Mouse (Mus musculus) brown adipose tissue, adult 24 weeks (tissue): ENCODE results near the gene Nifk. TPM values are rescaled to one million over a fixed set of nuclear protein-coding genes. Genes with fewer than 3 reads are reported as not detected.
A peak's percentile ranks its signal among the peaks of the same experiment; 100 is the strongest.

Experiments used
- H3K27ac ChIP-seq: fragments of 200-500 bp; replicated peaks from 2 replicates; pipeline ENCODE4 v1.5.1; 2012; ENCODE audit warnings: low read depth, mild to moderate bottlenecking, low read length
- H3K4me1 ChIP-seq: fragments of 200-500 bp; 2 replicates; pipeline ENCODE4 v1.6.1; 2012; ENCODE audit warnings: low read length, mixed read lengths; ENCODE audit not compliant: control insufficient read depth, insufficient read depth, insufficient read length
- H3K4me3 ChIP-seq: fragments of 200-500 bp; 2 replicates; pipeline ENCODE4 v1.5.1; 2012; ENCODE audit warnings: low read depth, mild to moderate bottlenecking, low read length, moderate library complexity; ENCODE audit not compliant: insufficient read depth
- polyA plus RNA-seq: library from polyadenylated mRNA; stranded (reverse); fragments of >200 nt; gene quantifications from 2 replicates; pipeline ENCODE4 v1.2.4, GENCODE M21; 2012; ENCODE audit not compliant: missing spikeins, insufficient read depth, insufficient read length

Nifk gene
- polyA plus RNA-seq = 18.9 and 23.5 TPM in 2 replicates

DNA sequence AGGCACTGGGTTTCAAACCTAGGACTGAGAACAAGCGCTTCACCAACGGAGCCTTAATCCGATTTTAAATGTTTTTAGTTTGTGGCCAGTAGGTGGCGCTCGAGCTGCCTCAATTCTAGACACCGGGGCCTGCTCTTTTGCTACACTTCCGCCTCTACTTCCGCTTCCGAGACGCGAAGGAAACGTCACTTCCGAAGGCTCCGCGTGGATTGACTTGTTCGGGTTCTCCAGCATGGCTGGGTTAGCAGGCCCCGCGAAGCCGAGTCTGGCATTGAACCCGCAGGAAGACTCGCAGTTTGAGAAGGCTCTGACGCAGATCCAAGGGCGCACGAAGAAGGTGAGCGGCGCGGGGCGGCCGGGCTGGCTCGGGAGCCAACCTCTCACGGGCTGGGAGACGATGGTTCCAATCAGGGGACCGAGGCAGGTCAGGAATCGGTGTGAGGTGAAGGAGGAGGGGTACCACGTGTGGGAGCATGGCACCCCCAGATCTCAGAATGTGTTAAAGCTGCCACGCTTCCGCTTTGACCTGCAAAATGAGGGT lies at the start of gene Nifk:
Nifk (plus strand) TSS at position 179 of the 541 bp plus-strand sequence.
- Histone ChIP-seq H3K4me1 (peaks cover 4% of the 10 kb centered on the region; the same call in 1 of the 2 replicates), H3K4me3 (peak within 1 kb of the TSS; percentile 76), H3K27ac (0 out of 2 replicates have a peak within 1 kb of the TSS, but pooled peaks have one; percentile 15)

DNA sequence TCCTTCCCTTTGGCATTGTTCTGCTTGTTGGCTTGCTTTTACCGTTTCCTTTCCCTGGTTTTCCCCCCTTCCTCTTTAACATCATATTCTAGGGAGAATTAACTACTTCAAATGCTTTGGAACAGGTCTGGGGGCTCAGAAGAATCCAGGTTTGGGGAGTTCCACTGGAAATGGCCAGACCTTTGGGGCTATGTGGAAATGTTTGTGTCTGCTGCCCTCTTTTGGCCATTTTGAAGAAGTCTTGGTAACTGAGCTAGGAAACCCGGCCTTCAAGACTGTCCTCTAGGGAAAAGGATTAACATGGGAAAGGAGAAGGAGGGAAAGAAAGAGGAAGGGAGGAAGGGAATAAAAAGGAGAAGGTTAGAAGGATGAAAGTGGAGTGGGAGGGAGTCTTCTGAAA lies 46.5 kb upstream of the Nifk start:
- no peak overlapping the region for H3K27ac ChIP-seq
- H3K4me1 ChIP-seq = no peaks in the 10 kb centered on the region
- H3K4me3 ChIP-seq = no peak overlapping the region

DNA sequence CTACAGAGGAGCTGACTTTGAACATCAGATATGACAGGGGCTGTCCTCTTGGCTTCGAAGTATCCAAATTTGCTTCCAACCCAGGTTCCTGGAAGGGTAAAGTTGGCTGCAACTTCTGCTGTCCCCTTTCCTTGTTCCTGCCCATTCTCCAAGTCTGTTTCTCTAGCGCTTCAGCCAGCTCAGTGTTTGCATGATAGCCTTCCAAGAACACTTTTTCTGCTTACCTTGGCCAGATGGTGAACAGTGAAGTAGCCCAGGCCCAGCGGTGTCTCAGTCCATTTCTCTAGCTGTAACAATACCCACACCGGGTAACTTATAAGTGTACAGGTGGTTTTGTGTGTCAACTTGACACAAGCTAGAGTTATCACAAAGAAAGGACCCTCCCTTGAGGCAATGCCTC lies 29.3 kb upstream of the Nifk start:
- Histone ChIP-seq H3K27ac (no peak overlapping the region), H3K4me3 (no peak overlapping the region), H3K4me1 (no peaks in the 10 kb centered on the region)

DNA sequence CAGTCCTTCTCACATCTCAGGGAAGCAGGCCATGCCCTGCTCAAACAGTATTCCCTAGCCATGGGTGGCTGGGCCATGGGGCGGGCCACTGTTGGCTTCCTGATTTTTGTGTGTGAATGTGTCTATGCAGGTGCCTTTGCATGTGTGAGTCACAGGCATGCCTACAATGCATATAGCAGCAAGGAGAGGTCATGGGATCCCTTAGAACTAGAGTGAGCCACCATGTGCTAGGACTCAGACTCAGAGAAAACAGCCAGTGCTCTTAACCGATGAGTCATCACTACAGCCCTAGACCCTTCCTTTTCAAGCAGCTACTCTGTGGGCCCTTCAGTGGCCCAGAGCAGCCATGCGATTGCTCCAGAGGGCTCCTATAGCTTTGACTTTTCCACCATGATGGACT lies 27.4 kb upstream of the Nifk start:
- no peaks in the 10 kb centered on the region for H3K4me1 ChIP-seq
- H3K4me3 ChIP-seq = no peak overlapping the region
- H3K27ac ChIP-seq = no peak overlapping the region

DNA sequence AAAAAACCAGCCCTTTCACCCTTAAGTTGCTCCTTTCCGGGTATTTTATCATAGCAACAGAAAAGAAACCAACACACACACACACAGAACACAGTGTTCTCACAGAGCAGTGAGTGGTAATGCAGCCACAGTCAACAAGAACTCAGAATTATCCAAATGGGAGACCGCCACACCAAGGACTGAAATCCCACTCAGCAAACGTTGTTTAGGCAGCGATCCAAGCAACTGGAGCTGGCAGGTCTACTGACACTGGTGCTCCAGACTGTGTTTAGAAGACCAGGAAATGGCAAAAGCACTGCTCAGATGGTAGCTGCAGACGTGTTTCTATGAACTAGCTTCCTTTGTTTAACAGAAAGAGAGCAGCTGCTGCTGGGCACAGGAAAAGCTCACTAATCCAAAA lies 26.8 kb upstream of the Nifk start:
- H3K4me3 ChIP-seq = no peak overlapping the region
- no peaks in the 10 kb centered on the region for H3K4me1 ChIP-seq
- H3K27ac ChIP-seq = no peak overlapping the region

DNA sequence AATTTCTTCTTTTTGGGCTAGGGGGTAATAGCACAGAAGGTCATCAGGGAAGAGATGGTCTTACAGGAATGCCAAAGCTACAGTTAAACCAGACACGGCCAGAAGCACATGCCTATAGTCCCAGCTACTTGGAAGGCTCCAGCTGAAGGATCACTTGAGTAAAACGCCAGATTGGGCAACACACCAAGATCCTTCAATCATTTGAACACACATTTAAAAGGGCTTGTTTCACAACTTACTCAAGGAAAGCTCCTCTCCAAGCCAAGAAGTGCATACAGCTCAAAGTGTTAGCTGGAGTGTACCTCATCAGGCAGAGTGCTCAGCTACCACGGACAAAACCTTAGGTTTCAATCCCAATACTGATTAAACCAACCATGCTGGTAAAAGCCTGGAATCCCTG lies 25.0 kb upstream of the Nifk start:
- Histone ChIP-seq H3K4me3 (no peak overlapping the region), H3K4me1 (no peaks in the 10 kb centered on the region), H3K27ac (no peak overlapping the region)

DNA sequence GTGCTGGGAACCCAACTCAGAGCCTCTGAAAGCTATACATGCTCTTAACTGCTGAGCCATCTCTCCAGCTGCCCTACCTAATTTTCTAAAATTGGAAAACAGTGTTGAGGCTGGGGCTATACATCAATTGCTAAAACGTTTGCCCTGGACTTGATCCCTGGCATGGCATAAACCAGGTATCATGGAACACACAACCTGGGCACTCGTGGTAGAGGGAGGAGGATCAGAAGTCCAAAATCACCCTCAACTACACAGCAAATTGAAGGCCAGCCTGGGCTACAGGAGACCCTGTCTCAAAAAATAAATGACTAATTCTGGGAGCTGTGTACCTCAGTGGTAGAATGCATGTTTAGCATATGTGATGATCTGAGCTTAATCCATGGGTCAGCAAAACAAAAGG lies 23.9 kb upstream of the Nifk start:
- Histone ChIP-seq H3K4me1 (no peaks in the 10 kb centered on the region), H3K27ac (no peak overlapping the region), H3K4me3 (no peak overlapping the region)

DNA sequence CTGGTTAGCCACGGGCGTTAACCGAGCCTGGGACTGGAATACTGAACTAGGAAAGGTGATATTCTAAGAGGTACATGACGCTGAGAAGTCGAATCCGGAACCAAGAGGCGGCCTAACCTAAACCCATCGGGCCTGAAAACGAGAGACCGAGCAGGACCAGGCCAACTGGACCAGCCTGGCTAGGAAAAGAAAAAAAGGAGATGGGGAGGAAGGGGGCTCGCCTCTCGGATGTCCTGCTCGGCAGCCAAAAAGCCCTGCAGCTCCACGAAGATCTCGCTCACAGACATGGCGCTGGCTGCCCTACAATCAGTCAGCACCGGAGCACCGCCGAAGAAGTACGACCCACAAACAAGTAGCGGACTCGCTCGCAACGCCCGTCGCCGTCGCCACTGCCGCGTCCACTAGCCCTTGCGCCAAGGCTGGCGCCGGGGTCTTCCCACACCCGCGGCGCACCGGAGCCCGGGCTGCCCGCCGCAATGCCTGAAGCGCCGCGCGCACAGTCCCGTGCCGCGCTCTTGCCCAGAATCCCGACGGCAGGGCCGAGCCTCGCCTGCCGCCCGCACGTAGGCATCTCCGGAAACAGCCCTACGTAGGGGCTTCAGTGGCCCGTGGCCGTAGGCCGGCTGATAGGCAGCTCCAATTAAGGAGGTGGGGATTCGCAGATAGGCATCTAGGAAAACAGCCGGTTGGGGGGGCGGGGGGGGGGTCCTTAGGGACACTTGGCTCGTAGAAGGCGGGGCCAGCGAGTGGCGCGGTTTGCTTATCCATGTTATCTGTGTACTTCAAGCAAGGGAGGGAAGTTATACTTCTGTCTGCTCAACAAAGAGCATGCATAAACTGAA lies 10.6 kb upstream of the Nifk start:
- Histone ChIP-seq H3K4me3 (peak overlapping the region; percentile 94), H3K4me1 (no peaks in the 10 kb centered on the region), H3K27ac (peak overlapping the region; percentile 91)

DNA sequence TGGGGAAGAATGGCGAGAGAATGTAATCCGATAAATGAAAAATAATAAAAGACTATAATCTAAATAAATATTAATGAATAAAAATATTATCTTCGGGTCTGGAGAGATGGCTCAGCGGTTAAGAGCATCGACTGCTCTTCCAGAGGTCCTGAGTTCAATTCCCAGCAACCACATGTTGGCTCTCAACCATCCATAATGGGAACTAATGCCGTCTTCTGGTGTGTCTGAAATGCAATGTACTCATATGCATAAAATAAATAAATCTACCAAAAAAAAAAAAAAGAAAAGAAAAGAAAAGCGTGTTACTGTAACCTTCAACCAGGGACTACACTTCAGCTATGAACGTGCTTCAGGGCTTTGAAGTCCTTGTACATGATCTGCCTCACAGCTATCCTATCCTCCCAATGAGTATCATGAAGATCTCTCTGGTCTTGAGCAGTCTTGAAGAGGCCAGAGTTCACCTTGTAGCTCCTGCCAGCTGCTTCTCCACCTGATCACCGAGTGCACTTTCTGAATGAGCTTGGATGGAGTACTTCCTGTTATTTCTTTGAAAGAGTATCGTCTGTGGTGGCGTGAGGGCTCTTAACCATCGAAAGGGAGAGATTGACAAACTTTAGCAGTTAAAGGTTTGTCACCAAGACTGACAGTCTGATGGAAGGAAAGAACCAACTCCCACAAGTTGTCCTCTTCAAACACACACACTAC lies 9.9 kb upstream of the Nifk start, which contains the start of gene Tsn:
Tsn (minus strand) TSS at position 118 of the 705 bp plus-strand sequence.
- peak within 1 kb of the TSS; percentile 94 for H3K4me3 ChIP-seq
- H3K27ac ChIP-seq = peak within 1 kb of the TSS; percentile 91
- no peaks in the 10 kb centered on the region for H3K4me1 ChIP-seq

DNA sequence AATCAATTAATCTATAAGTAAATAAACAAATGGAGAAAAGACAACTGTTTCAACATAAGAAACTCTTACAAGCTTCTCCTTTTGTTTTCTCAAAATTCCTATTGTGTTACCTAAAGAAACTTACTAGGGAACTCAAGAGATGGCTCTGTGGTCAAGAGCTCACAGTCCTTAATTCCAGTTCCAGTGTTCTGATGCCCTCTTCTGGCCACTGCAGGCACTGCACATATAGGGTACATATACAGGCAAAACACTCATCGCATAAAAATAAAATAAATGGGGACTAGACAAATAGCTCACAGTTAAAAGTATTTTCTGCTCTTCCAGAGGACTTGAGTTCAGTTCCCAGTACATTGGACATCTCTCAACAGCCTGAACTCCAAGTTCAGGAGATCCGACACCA lies 943 bp upstream of the Nifk start:
- no peak overlapping the region for H3K4me3 ChIP-seq
- no peak overlapping the region for H3K27ac ChIP-seq
- H3K4me1 ChIP-seq = peaks cover 4% of the 10 kb centered on the region; the same call in 1 of the 2 replicates

DNA sequence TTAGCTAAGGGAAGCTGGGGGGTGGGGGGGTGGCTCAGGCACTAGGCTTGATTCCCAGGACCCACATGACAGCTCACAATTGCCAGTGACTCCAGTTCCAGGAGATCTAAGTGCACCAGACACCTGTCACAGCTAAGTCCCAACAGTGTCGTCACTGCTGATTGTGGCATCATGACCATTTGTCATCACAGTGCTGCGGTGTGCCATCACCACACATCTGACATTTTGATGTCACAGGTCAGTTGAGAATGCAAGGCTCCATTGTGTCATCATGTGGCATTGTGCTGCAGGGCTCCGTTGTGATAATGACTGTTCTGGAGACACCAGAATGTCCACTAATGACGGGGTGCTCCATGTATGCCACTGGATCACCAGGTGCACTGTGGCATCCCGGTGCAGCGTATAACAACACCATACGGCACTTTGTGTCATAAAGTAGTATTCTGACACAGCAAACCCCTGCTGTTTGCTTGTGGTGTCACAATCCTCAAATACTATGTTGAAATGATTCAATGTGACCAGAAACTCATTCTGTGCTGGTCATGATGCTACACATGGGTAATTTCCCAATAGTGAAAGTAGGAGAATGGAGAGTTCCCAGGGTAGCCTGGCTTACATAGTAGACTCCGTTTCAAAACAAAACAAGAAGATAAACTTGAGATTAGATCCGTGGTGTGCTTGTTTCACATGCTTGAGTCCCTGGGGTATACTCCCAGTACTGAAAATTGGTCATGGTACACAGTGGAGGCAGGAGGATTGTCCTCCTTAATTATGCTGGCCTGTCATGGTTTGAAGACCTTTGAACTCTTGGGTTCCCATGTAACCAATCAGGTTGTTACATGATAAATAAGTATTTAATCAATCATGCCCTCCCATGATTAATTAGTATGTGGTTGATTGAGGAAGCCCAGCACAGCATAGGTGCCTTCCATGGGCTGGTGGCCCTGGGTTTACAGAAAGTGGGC lies 13.4 kb downstream of the Nifk start:
- Histone ChIP-seq H3K4me1 (no peaks in the 10 kb centered on the region), H3K27ac (no peak overlapping the region), H3K4me3 (no peak overlapping the region)

DNA sequence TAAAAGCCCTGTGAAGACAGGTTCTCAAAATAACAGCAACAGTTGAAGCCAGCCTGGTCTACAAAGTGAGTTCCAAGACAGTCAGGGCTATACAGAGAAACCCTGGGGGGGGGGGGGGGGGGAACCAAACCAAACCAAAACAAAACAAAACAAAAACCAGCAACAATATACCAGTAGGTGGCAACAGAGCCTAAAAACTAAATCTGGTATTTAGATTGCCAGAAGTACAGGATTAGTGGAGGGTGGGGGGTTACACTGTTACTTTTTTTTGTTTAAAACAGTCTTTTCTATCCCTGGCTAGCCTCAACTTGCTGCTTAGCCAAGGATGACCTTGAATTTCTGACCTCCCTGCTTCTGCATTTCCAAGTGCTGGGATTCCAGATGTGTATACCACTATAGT lies 14.2 kb downstream of the Nifk start:
- Histone ChIP-seq H3K4me3 (no peak overlapping the region), H3K27ac (no peak overlapping the region), H3K4me1 (no peaks in the 10 kb centered on the region)

DNA sequence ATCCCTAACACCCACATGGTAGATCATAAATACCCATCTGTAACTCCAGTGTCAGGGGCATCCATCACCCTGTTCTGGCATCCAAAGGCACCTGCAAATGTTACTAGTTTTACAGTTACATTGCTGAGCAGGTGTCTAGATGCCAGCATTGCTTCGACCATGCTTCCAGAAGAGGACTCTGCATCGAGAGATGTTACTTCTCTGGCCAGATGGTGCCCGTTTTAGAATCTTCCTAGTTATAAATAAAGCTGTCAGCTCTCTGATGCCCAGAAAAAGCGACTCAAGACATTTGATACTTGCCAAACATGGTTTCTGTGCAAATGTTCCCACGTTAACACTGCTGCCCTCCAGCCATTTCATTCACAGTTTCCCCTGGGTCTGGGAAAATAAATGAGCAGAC lies 16.3 kb downstream of the Nifk start:
- Histone ChIP-seq H3K27ac (no peak overlapping the region), H3K4me3 (no peak overlapping the region), H3K4me1 (no peaks in the 10 kb centered on the region)

DNA sequence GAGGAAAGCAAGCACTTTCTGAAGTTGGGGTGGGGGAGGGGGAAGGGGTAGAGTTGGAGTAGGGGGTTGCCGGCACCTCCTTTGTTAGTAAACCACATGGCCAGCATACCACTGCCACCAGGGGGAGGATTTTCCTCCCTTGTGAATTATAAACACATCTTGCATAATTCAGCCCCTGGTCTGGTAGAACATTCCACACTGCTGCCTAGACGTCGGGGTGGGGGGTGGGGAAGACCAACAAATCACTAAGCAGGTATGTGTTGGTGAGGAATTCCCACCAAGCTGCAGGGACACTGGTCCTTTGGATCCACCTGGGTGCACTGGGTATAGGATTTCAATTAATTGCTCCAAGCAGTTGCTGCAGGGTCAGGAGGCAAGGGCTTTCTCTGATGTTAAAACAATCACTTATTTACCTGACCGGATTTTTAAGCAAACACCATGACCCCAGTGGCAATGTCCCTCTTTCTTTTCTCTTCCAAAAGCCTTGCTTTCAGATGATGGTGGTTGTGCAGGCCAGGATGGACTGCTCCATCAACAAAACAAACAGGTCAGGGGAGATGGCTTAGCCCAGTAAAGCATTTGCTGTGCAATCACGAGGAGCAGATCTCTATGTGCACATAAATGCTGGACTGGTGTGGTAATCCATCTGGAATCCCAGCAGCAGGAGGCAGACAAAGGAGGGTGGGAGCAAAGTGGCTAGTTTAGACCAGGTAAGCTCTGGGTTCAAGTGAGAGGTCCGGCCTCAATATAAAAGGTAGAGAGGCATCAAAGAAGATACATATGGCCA lies 22.2 kb downstream of the Nifk start:
- Histone ChIP-seq H3K4me3 (no peak overlapping the region), H3K4me1 (no peaks in the 10 kb centered on the region), H3K27ac (no peak overlapping the region)
